Mouse (Mus musculus): ENCODE results near the gene Nup93. TPM values are rescaled to one million over a fixed set of nuclear protein-coding genes. Genes with fewer than 3 reads are reported as not detected.

Nup93 gene
- polyA plus RNA-seq, 1 experiment = 104 TPM

- Histone ChIP-seq H3K27ac (ENCODE audit: insufficient read depth, low read length) (no peak overlapping the region), H3K27me3 (ENCODE audit: control insufficient read depth, insufficient read depth, low read length, poor library complexity, severe bottlenecking) (no peaks in the 10 kb centered on the region), H3K4me3 (ENCODE audit: low read depth, low read length) (no peak overlapping the region), H3K9ac (ENCODE audit: low read depth, poor library complexity, severe bottlenecking) (no peak overlapping the region), H3K9me3 (replicated peaks; ENCODE audit: control insufficient read depth, insufficient read depth, low read length, poor library complexity, severe bottlenecking) (no peaks in the 10 kb centered on the region), H3K4me1 (ENCODE audit: control insufficient read depth, insufficient read depth, low read length) (peaks cover 2% of the 10 kb centered on the region), H3K36me3 (ENCODE audit: control insufficient read depth, insufficient read depth, low read length, poor library complexity, severe bottlenecking) (no peaks in the 10 kb centered on the region)
- no peak for TF ChIP-seq POLR2A (IDR thresholded peaks at IDR 0.05; ENCODE audit: insufficient read depth, low read length)
- TF ChIP-seq CTCF (IDR thresholded peaks at IDR 0.05; ENCODE audit: low read depth, low read length) = no peak
- TF ChIP-seq EP300 (IDR thresholded peaks at IDR 0.05; ENCODE audit: insufficient read depth, low read depth, low read length) = no peak
Observed at GRCm38 (mm10) chr8:94323041-94323440, 108.7 kb downstream of the Nup93 start.

DNA sequence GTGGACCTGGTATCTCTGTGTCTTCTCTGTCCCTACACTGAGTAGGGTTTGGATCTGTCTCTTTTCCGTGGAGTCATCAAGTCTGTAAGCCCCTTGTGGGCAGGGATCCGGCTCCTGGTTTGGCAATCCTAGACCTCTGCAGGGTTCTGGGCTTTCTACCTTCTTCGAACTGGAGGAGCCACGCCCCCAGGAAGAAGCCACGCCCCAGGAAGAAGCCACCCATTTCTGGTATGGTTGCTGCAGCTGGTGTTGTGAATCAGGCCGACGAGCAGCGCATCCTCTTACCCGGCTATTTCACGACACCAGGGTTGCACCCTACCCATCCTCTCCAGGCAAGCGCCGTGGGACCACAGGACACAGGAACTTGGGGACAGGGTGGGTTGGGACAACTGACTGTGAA, 109.7 kb downstream of the Nup93 start:
- peaks cover 2% of the 10 kb centered on the region for H3K4me1 ChIP-seq (ENCODE audit: control insufficient read depth, insufficient read depth, low read length)
- TF ChIP-seq POLR2A (IDR thresholded peaks at IDR 0.05; ENCODE audit: insufficient read depth, low read length) (no peak), CTCF (IDR thresholded peaks at IDR 0.05; ENCODE audit: low read depth, low read length) (no peak), EP300 (IDR thresholded peaks at IDR 0.05; ENCODE audit: insufficient read depth, low read depth, low read length) (no peak)
- H3K9ac ChIP-seq (ENCODE audit: low read depth, poor library complexity, severe bottlenecking) = no peak overlapping the region
- no peaks in the 10 kb centered on the region for H3K9me3 ChIP-seq (replicated peaks; ENCODE audit: control insufficient read depth, insufficient read depth, low read length, poor library complexity, severe bottlenecking)
- H3K4me3 ChIP-seq (ENCODE audit: low read depth, low read length) = no peak overlapping the region
- no peak overlapping the region for H3K27ac ChIP-seq (ENCODE audit: insufficient read depth, low read length)
- H3K27me3 ChIP-seq (ENCODE audit: control insufficient read depth, insufficient read depth, low read length, poor library complexity, severe bottlenecking) = no peaks in the 10 kb centered on the region
- no peaks in the 10 kb centered on the region for H3K36me3 ChIP-seq (ENCODE audit: control insufficient read depth, insufficient read depth, low read length, poor library complexity, severe bottlenecking)

DNA sequence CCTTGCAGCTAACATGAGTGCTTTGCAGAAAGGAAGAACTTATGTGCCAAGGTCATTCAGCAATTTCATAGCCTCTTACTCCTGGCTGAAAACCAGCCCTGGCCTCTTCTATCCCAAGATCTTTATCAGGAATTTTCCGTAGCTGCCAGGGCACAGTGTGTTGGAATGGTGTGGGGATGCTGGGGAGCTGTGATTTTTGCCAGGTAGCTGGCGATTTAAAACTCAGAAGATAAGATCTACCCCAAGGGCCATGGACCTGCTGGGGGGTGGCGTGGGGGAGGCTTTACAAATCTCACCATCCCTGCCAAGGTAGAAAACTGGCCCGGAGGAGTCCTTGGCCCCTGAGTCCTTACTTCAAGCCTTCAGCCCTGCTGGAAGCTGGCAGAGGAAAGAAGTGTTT, 111.7 kb downstream of the Nup93 start:
- Histone ChIP-seq H3K27me3 (ENCODE audit: control insufficient read depth, insufficient read depth, low read length, poor library complexity, severe bottlenecking) (no peaks in the 10 kb centered on the region), H3K27ac (ENCODE audit: insufficient read depth, low read length) (no peak overlapping the region), H3K4me1 (ENCODE audit: control insufficient read depth, insufficient read depth, low read length) (peaks cover 2% of the 10 kb centered on the region), H3K9ac (ENCODE audit: low read depth, poor library complexity, severe bottlenecking) (no peak overlapping the region), H3K4me3 (ENCODE audit: low read depth, low read length) (no peak overlapping the region), H3K9me3 (replicated peaks; ENCODE audit: control insufficient read depth, insufficient read depth, low read length, poor library complexity, severe bottlenecking) (no peaks in the 10 kb centered on the region), H3K36me3 (ENCODE audit: control insufficient read depth, insufficient read depth, low read length, poor library complexity, severe bottlenecking) (no peaks in the 10 kb centered on the region)
- TF ChIP-seq POLR2A (IDR thresholded peaks at IDR 0.05; ENCODE audit: insufficient read depth, low read length) (no peak), EP300 (IDR thresholded peaks at IDR 0.05; ENCODE audit: insufficient read depth, low read depth, low read length) (no peak), CTCF (IDR thresholded peaks at IDR 0.05; ENCODE audit: low read depth, low read length) (no peak)

DNA sequence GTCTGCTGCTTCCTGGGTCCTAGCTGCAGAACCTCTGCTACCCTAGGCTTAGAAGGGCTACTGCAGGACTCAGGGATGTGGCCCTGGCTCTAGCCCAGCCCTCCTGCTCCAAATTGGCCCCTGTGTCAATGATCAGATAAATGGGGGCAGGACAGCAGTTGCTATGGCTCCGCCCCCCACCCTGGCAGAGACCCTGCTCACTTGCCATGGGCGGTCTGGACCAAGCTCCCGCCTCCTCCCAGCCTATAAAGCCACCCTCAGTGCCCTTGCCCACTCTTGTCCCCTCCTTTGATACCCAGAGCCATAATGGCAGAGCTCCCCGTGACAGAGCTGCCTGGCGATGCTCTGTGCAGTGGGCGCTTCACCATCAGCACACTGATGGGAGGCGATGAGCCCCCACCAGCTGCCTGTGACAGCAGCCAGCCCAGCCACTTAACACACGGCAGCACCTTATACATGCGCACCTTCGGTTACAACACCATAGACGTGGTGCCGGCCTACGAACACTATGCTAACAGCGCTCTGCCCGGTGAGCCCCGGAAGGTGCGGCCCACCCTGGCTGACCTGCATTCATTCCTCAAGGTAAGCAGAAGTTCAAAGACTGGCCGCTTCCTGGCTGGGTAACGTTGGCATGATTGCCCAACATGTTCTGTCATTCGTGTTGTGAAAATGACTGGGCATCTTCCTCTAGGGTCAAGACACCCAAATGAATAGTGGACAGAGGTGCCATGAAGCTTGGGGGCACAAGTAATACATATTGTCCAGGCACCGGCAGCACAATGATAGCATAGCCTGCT, 114.8 kb downstream of the Nup93 start, which contains the start of gene Slc12a3:
Slc12a3 (plus strand) TSS at position 270 of the 797 bp plus-strand sequence.
- Histone ChIP-seq H3K36me3 (ENCODE audit: control insufficient read depth, insufficient read depth, low read length, poor library complexity, severe bottlenecking) (no peaks in the 10 kb centered on the region), H3K27ac (ENCODE audit: insufficient read depth, low read length) (no peak within 1 kb of the TSS), H3K4me3 (ENCODE audit: low read depth, low read length) (no peak within 1 kb of the TSS), H3K4me1 (ENCODE audit: control insufficient read depth, insufficient read depth, low read length) (peaks cover 2% of the 10 kb centered on the region), H3K9ac (ENCODE audit: low read depth, poor library complexity, severe bottlenecking) (no peak within 1 kb of the TSS), H3K9me3 (replicated peaks; ENCODE audit: control insufficient read depth, insufficient read depth, low read length, poor library complexity, severe bottlenecking) (no peaks in the 10 kb centered on the region), H3K27me3 (ENCODE audit: control insufficient read depth, insufficient read depth, low read length, poor library complexity, severe bottlenecking) (no peaks in the 10 kb centered on the region)
- no peak for TF ChIP-seq CTCF (IDR thresholded peaks at IDR 0.05; ENCODE audit: low read depth, low read length)
- no peak for TF ChIP-seq EP300 (IDR thresholded peaks at IDR 0.05; ENCODE audit: insufficient read depth, low read depth, low read length)
- TF ChIP-seq POLR2A (IDR thresholded peaks at IDR 0.05; ENCODE audit: insufficient read depth, low read length) = no peak

DNA sequence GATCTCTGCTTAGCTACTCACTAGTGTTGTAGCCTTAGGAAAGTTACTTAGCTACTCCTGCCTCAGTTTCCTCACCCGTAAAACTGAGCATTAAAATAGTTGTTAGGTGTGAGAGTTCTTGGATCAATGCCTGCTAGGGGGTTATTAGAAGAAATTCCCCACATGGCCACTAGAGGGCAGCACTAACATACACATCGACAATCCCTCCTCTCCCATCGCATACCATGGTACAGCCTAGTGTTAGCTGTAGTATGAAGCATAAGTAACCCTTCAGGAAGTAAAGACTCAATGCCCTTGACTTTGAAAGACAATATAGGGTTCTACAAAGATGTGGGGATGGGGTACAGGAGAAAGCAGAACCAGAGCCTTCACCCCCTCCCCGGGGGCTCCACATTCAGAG, 116.4 kb downstream of the Nup93 start:
- H3K27ac ChIP-seq (ENCODE audit: insufficient read depth, low read length) = no peak overlapping the region
- H3K9me3 ChIP-seq (replicated peaks; ENCODE audit: control insufficient read depth, insufficient read depth, low read length, poor library complexity, severe bottlenecking) = no peaks in the 10 kb centered on the region
- H3K27me3 ChIP-seq (ENCODE audit: control insufficient read depth, insufficient read depth, low read length, poor library complexity, severe bottlenecking) = no peaks in the 10 kb centered on the region
- H3K36me3 ChIP-seq (ENCODE audit: control insufficient read depth, insufficient read depth, low read length, poor library complexity, severe bottlenecking) = no peaks in the 10 kb centered on the region
- no peak for TF ChIP-seq EP300 (IDR thresholded peaks at IDR 0.05; ENCODE audit: insufficient read depth, low read depth, low read length)
- TF ChIP-seq POLR2A (IDR thresholded peaks at IDR 0.05; ENCODE audit: insufficient read depth, low read length) = no peak
- H3K4me3 ChIP-seq (ENCODE audit: low read depth, low read length) = no peak overlapping the region
- H3K4me1 ChIP-seq (ENCODE audit: control insufficient read depth, insufficient read depth, low read length) = no peaks in the 10 kb centered on the region
- no peak overlapping the region for H3K9ac ChIP-seq (ENCODE audit: low read depth, poor library complexity, severe bottlenecking)

GRCm38 (mm10) chr8:94333345-94333744, 119.0 kb downstream of the Nup93 start:
- H3K9ac ChIP-seq (ENCODE audit: low read depth, poor library complexity, severe bottlenecking) = no peak overlapping the region
- no peak overlapping the region for H3K27ac ChIP-seq (ENCODE audit: insufficient read depth, low read length)
- H3K27me3 ChIP-seq (ENCODE audit: control insufficient read depth, insufficient read depth, low read length, poor library complexity, severe bottlenecking) = no peaks in the 10 kb centered on the region
- H3K36me3 ChIP-seq (ENCODE audit: control insufficient read depth, insufficient read depth, low read length, poor library complexity, severe bottlenecking) = no peaks in the 10 kb centered on the region
- no peaks in the 10 kb centered on the region for H3K9me3 ChIP-seq (replicated peaks; ENCODE audit: control insufficient read depth, insufficient read depth, low read length, poor library complexity, severe bottlenecking)
- H3K4me1 ChIP-seq (ENCODE audit: control insufficient read depth, insufficient read depth, low read length) = no peaks in the 10 kb centered on the region
- no peak for TF ChIP-seq EP300 (IDR thresholded peaks at IDR 0.05; ENCODE audit: insufficient read depth, low read depth, low read length)
- TF ChIP-seq CTCF (IDR thresholded peaks at IDR 0.05; ENCODE audit: low read depth, low read length) = no peak
- TF ChIP-seq POLR2A (IDR thresholded peaks at IDR 0.05; ENCODE audit: insufficient read depth, low read length) = no peak
- H3K4me3 ChIP-seq (ENCODE audit: low read depth, low read length) = no peak overlapping the region

Data from ES-Bruce4 (cell line).